ENCODE assay signal across 10 mouse cellular contexts in the genomic region with DNA sequence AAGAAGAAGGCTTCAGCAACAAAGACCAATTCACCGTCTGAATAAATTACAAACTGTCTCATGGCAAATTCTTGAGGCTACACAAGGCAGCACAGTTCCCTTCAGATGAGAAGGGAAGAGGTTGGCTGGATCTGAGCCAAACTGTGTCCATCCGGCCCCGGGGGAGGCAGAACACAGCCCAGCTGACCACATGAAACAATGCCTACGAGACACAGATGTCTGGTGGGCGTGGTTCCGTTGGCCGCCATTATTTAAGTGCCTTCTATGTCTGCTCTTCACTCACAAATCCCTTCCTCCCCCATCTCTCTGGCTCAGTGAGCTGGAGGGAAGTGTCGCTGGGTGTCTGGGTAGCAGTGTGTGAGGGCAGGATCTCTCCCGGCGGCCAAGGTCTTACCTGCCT.
DNase-seq lines count a peak whose midpoint lies in the region; ATAC-seq lines count a peak whose summit lies in the region.
"Had no signal": no experiment of that assay in that cellular context is flagged by ENCODE, and none has a peak within 500 bp of the region (broad histone marks: within the 10 kb centered on the region; RNA-seq: fewer than 3 reads in every experiment).

No protein-coding gene starts in this region.

- DNase-seq in gastrocnemius, postnatal 14 days, result peak; percentile 62
- DNase-seq in gastrocnemius, postnatal 36 days, result no peak
- DNase-seq in CD4-positive, CD25-positive, alpha-beta regulatory T cell, adult 2 months (ENCODE audit: low read depth, low spot score), result peak; percentile 81
- peak; percentile 53 for DNase-seq in gastrocnemius, postnatal 25 days
- DNase-seq in kidney, postnatal 14 days, result peak; percentile 68
- DNase-seq in cerebellum, adult 9-11 months, result no peak
- no peak for DNase-seq in c-Kit-positive CD71-positive TER-119-positive erythroid progenitor cells, embryonic 14.5 days (ENCODE audit: low spot score)

- peak; percentile 71 for ATAC-seq in neural tube, embryonic 12.5 days (ENCODE audit: low FRiP score, low read depth)

- intact Hi-C loops in gastrocnemius, postnatal 14 days (cut with DNase I; ENCODE audit: low total_unique reads), result loop anchor here (10.0 kb wide), 1 partner anchor 47 kb away; no protein-coding TSS in a partner anchor
- intact Hi-C loops in gastrocnemius, postnatal 36 days (cut with DNase I), result no loop called here

- no peaks in the 10 kb centered on the region for H3K27me3 ChIP-seq in neural tube, embryonic 12.5 days (replicated peaks)
- H3K27me3 ChIP-seq: embryonic facial prominence, embryonic 15.5 days had no signal

- 0 out of 2 replicates have a peak, but pooled peaks cover 3% of the 10 kb centered on the region for H3K9me3 ChIP-seq in neural tube, embryonic 12.5 days
- H3K9me3 ChIP-seq: embryonic facial prominence, embryonic 15.5 days had no signal

- no peak overlapping the region for H3K9ac ChIP-seq in neural tube, embryonic 12.5 days
- H3K9ac ChIP-seq: embryonic facial prominence, embryonic 15.5 days had no signal

- H3K4me3 ChIP-seq in neural tube, embryonic 12.5 days, result no peak overlapping the region
- H3K4me3 ChIP-seq: embryonic facial prominence, embryonic 15.5 days had no signal

- H3K4me1 ChIP-seq in neural tube, embryonic 12.5 days, result peaks cover 11% of the 10 kb centered on the region

- no peak overlapping the region for H3K27ac ChIP-seq in neural tube, embryonic 12.5 days
- H3K27ac ChIP-seq: embryonic facial prominence, embryonic 15.5 days had no signal

- WGBS in neural tube, embryonic 12.5 days, result 53% methylated on average over 10 of the region's 10 CpGs

- no peaks in the 10 kb centered on the region for H3K36me3 ChIP-seq in neural tube, embryonic 12.5 days
- H3K36me3 ChIP-seq: embryonic facial prominence, embryonic 15.5 days; G1E had no signal

- H3K4me2 ChIP-seq in neural tube, embryonic 12.5 days (replicated peaks), result no peak overlapping the region
- H3K4me2 ChIP-seq: embryonic facial prominence, embryonic 15.5 days had no signal

Comparison
In these comparisons a context has a peak if more than half of its experiments do, and no peak if none do; other contexts are left out.
1. DNase-seq: peak in gastrocnemius, postnatal 14 days (single experiment), CD4-positive, CD25-positive, alpha-beta regulatory T cell, adult 2 months (single experiment), gastrocnemius, postnatal 25 days (single experiment) and kidney, postnatal 14 days (single experiment); none in gastrocnemius, postnatal 36 days (0 of 2), cerebellum, adult 9-11 months (single experiment) and c-Kit-positive CD71-positive TER-119-positive erythroid progenitor cells, embryonic 14.5 days (single experiment).